Mouse (Mus musculus) intestine, embryonic 16.5 days (tissue): ENCODE measurements around the gene Haus6. TPM values are rescaled to one million over a fixed set of nuclear protein-coding genes. Genes with fewer than 3 reads are reported as not detected.
"Not testable (repeated sequence)": the region's sequence is repeated elsewhere in the genome, so short reads cannot be mapped to it uniquely, and the experiment has no call there.

Experiments
- ATAC-seq: fragments of 200-750 bp; cut with Nextera tagmentation; 2 replicates; pipeline ENCODE4 v1.8.0; 2017; ENCODE audit warnings: moderate TSS enrichment, moderate library complexity
- H3K27ac ChIP-seq: fragments of 300-500 bp; sonication (generic); 2 replicates; pipeline ENCODE4 v1.5.1; 2014; ENCODE audit warnings: mild to moderate bottlenecking, low read length
- H3K27me3 ChIP-seq: fragments of 300-500 bp; sonication (generic); replicated peaks from 2 replicates; pipeline ENCODE4 v1.6.1; 2014; ENCODE audit warnings: low read length, control low read depth, mixed read lengths; ENCODE audit not compliant: control insufficient read depth, insufficient read depth
- H3K36me3 ChIP-seq: fragments of 300-500 bp; sonication (generic); 2 replicates; pipeline ENCODE4 v1.6.1; 2014; ENCODE audit warnings: low read length, control low read depth; ENCODE audit not compliant: control insufficient read depth, insufficient read depth
- H3K4me1 ChIP-seq: fragments of 300-500 bp; sonication (generic); 2 replicates; pipeline ENCODE4 v1.6.1; 2014; ENCODE audit warnings: low read length, control low read depth, mixed read lengths; ENCODE audit not compliant: control insufficient read depth, insufficient read depth
- H3K4me2 ChIP-seq: fragments of 300-500 bp; sonication (generic); 2 replicates; pipeline ENCODE4 v1.6.1; 2014; ENCODE audit warnings: low read depth, low read length, control low read depth
- H3K4me3 ChIP-seq: fragments of 300-500 bp; sonication (generic); 2 replicates; pipeline ENCODE4 v1.5.1; 2014; ENCODE audit warnings: mild to moderate bottlenecking, low read length
- H3K9ac ChIP-seq: fragments of 300-500 bp; sonication (generic); 2 replicates; pipeline ENCODE4 v1.6.1; 2014; ENCODE audit warnings: low read depth, low read length
- H3K9me3 ChIP-seq: fragments of 300-500 bp; sonication (generic); 2 replicates; pipeline ENCODE4 v1.6.1; 2016; ENCODE audit warnings: low read length, control low read depth; ENCODE audit not compliant: control insufficient read depth
- WGBS: fragments of 180-500 bp; shearing (Covaris S2); extraction: QIAGEN DNeasy Blood & Tissue Kit; methylation state at CpG from one replicate; pipeline ENCODE4 v1.1.7; 2014; 5-methylcytosine and 5-hydroxymethylcytosine counted together
- polyA plus RNA-seq: library from polyadenylated mRNA; unstranded; fragments of >200 nt; fragmentation: Nextera tagmentation; extraction: Ambion mirVana; gene quantifications from 2 replicates; pipeline ENCODE4 v1.2.1, GENCODE M21; 2015

Haus6 gene
- polyA plus RNA-seq, 1 experiment from 2014 or later: 10.1 TPM

DNA sequence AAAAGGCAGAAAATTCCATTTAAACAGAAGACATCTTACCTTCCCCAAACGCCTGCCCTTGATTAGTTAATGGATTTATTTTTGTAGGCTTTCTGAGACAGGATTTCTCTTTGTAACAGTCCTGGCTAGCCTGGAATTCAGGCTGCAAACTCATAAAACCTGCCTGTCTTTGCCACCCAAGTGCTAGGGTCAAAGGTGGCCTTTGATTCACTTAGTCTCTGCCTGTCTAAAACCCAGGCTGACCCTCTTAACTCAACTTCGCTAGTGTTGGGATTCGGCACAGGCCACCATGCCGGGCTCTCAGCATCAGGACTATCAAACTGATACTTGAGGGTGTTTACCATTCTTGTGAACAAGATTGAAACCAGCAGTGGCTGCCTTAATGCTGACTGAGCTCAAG, 20.0 kb upstream of the Haus6 start:
- Histone ChIP-seq H3K27ac (no peak overlapping the region), H3K4me3 (no peak overlapping the region), H3K27me3 (no peaks in the 10 kb centered on the region), H3K4me2 (no peak overlapping the region), H3K4me1 (0 out of 2 replicates have a peak, but pooled peaks cover 3% of the 10 kb centered on the region), H3K9me3 (no peaks in the 10 kb centered on the region), H3K9ac (no peak overlapping the region), H3K36me3 (no peaks in the 10 kb centered on the region)
- 37% methylated on average over 4 of the region's 4 CpGs for WGBS
- ATAC-seq: no peak

DNA sequence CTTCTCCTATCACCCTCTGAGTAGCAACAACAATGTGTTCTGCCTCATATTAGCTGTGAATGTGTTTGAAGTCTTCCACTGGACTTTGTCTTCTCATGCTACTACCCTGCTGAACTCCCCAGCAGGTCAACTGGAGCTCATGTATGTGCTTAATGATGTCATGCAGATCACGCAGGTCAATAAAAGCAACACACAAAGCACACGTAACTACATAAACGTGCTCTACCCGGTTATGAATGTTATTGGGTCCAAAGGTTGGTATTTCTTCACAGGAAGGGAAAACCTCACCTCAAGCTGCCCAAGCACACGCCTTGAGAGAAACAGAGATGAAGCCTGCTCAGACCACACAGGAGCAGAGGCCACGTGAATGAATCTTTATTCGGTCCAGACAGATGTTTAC, 14.6 kb upstream of the Haus6 start:
- H3K27ac ChIP-seq: peak overlapping the region; percentile 50; the same call in 1 of the 2 replicates
- H3K9me3 ChIP-seq, H3K9ac ChIP-seq, H3K4me3 ChIP-seq, H3K36me3 ChIP-seq, H3K4me1 ChIP-seq, H3K4me2 ChIP-seq, H3K27me3 ChIP-seq: not testable (repeated sequence)
- 71% methylated on average over 7 of the region's 7 CpGs for whole genome bisulfite sequencing
- ATAC-seq: peak; percentile 96

DNA sequence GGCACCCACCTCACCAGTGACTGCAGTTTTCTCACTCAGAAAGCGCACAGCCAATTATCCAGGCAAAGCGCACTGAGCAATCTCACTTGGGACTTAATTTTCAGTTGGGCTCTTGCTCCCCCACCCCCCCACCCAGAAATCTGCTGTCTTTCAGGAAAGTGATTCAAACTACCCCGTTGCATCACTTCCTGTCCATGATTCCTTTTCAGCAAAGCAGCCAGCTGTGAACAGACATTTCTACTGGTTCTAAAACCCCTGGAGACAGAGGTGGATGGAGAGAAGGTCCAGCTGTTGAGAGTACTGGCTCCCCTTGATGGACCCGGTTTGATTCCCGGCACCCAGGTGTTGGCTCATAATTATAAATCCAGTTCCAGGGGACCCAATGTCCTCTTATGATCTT, 13.6 kb upstream of the Haus6 start:
- WGBS: 84% methylated on average over 5 of the region's 5 CpGs
- Histone ChIP-seq H3K4me2 (no peak overlapping the region), H3K9me3 (no peaks in the 10 kb centered on the region)

DNA sequence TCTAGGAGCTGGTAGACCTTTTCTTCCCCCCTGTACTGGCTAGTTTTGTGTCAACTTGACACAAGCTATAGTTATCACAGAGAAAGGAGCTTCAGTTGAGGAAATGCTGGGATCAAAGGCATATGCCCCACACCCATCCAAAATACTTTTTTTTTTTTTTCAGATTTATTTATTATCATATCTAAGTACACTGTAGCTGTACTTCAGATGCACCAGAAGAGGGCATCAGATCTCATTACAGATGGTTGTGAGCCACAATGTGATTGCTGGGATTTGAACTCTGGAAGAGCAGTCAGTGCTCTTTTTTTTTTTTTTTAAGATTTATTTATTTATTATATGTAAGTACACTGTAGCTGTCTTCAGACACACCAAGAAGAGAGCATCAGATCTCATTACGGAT, 10.7 kb upstream of the Haus6 start:
- 89% methylated on average over 1 of the region's 1 CpGs for WGBS

More for the DNA sequence above, 13.6 kb upstream of the Haus6 start:
- H3K27me3 ChIP-seq: no peaks in the 10 kb centered on the region
- no peak overlapping the region for H3K9ac ChIP-seq
- H3K4me3 ChIP-seq: no peak overlapping the region
- no peaks in the 10 kb centered on the region for H3K4me1 ChIP-seq
- no peak overlapping the region for H3K27ac ChIP-seq
- no peaks in the 10 kb centered on the region for H3K36me3 ChIP-seq
- no peak for ATAC-seq

DNA sequence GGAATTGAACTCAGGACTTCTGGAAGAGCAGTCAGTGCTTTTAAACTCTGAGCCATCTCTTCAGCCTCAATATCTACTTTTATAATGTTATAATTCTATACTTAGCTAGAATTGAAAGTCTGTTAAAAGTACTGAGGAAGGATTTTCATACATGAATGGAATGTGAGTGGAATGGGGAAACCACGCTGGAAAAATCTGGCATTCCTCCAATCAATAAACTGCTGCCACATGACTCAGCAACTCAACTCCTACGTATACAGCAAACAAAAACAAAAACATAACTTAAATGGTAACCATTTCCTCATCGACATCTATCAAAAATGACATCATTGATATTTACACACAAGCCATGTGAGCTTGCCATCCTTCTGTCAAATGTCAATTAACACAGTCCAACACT, 10.3 kb upstream of the Haus6 start:
- H3K9ac ChIP-seq: no peak overlapping the region
- WGBS: 57% methylated on average over 3 of the region's 3 CpGs

More for the DNA sequence above, 10.7 kb upstream of the Haus6 start:
- H3K4me3 ChIP-seq, ATAC-seq, H3K27ac ChIP-seq, H3K4me1 ChIP-seq, H3K9ac ChIP-seq, H3K27me3 ChIP-seq, H3K36me3 ChIP-seq, H3K9me3 ChIP-seq, H3K4me2 ChIP-seq: not testable (repeated sequence)

DNA sequence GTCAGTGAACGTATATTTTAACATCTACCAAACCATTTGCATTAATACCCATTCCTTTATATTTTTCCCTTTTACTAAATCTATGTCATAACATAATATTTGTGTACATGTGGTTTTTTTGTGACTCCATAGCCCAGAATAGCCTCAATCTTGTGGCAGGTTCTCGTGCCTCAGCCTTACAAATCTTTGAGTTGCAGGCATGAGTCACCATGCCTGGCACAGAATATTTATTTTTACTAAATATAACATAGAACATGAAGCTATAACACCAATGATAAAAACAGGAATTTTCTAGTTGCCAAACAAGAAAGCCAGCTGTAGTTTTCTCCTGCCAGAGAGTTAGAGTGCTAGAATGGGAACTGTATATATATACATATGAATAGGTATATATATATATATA, 8.7 kb upstream of the Haus6 start:
- Histone ChIP-seq H3K9me3 (no peaks in the 10 kb centered on the region), H3K27me3 (no peaks in the 10 kb centered on the region), H3K4me1 (no peaks in the 10 kb centered on the region), H3K9ac (no peak overlapping the region), H3K36me3 (no peaks in the 10 kb centered on the region), H3K4me3 (no peak overlapping the region), H3K4me2 (no peak overlapping the region), H3K27ac (no peak overlapping the region)
- ATAC-seq: no peak
- WGBS: 72% methylated on average over 2 of the region's 2 CpGs

More for the DNA sequence above, 10.3 kb upstream of the Haus6 start:
- H3K9me3 ChIP-seq: no peaks in the 10 kb centered on the region
- no peak overlapping the region for H3K4me2 ChIP-seq
- no peak for ATAC-seq
- H3K27ac ChIP-seq: no peak overlapping the region
- H3K4me1 ChIP-seq: no peaks in the 10 kb centered on the region
- H3K27me3 ChIP-seq: no peaks in the 10 kb centered on the region
- H3K4me3 ChIP-seq: no peak overlapping the region
- H3K36me3 ChIP-seq: no peaks in the 10 kb centered on the region

DNA sequence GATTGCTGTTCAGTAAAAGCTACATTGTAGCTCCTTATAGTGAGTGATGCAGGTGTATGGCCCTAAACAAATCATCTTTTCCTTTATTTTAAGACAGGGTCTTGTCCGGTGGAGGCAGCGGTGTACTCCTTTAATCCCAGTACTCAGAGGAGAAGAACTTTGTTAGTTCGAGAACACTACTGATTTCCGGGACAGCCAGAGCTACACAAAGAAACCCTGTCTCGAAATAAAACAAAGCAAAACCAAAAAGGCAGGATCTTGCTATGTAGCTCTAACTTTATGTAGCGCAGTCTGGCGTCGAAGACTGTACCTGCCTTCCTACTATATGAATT, 400 bp upstream of the Haus6 start:
- H3K27ac ChIP-seq: peak overlapping the region; percentile 29; the same call in 1 of the 2 replicates
- 29% methylated on average over 8 of the region's 8 CpGs for WGBS
- ATAC-seq: no peak
- no peaks in the 10 kb centered on the region for H3K36me3 ChIP-seq
- H3K9me3 ChIP-seq: no peaks in the 10 kb centered on the region
- H3K4me3 ChIP-seq: peak overlapping the region; percentile 96
- no peaks in the 10 kb centered on the region for H3K27me3 ChIP-seq
- H3K4me2 ChIP-seq: peak overlapping the region; percentile 54
- peak overlapping the region; percentile 53 for H3K9ac ChIP-seq
- no peaks in the 10 kb centered on the region for H3K4me1 ChIP-seq

DNA sequence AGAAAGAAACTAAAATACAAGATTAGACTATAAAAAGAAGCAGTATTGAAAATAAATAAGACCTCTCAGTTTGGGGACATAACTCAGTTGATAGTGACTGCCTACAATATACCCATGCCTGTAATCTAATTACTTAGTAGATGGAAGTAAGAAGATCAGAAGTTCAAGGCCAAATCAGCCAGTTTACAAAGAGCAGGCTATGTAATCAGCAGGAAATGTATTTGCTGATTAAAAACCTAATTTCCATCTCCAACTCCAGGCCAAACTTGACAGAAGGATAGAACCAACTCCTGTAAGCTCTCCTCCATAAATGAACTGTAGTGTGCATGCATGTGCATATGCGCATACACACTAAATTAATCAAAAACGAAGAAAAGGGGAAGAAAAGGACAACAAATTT, 20.6 kb downstream of the Haus6 start:
- Histone ChIP-seq H3K4me3 (no peak overlapping the region), H3K9me3 (no peaks in the 10 kb centered on the region), H3K4me2 (no peak overlapping the region), H3K27ac (no peak overlapping the region), H3K27me3 (no peaks in the 10 kb centered on the region), H3K4me1 (no peaks in the 10 kb centered on the region), H3K36me3 (peaks cover 4% of the 10 kb centered on the region; the same call in 1 of the 2 replicates), H3K9ac (no peak overlapping the region)
- WGBS: 93% methylated on average over 2 of the region's 2 CpGs
- ATAC-seq: no peak

DNA sequence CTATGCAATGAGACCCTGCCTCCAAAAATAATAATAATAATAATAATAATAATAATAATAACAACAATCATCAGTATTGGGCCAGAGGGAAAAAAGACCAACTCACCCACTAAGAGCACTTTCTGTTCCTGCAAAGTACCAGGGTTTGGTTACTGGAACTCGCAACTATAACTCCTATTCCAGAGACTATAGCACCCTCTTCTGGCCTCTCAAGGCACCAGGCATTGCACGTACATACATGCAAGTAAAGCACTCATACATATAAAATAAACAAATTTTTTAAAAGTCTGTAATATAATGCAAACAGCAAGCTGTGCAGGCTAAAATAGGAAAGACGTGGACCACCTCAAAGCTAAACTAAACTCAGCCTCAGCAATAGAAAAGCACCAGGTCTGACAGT, 23.6 kb downstream of the Haus6 start:
- Histone ChIP-seq H3K9me3 (no peaks in the 10 kb centered on the region), H3K36me3 (peaks cover 7% of the 10 kb centered on the region), H3K4me2 (no peak overlapping the region), H3K9ac (no peak overlapping the region), H3K27ac (no peak overlapping the region), H3K4me3 (no peak overlapping the region), H3K4me1 (no peaks in the 10 kb centered on the region), H3K27me3 (no peaks in the 10 kb centered on the region)
- no peak for ATAC-seq
- 86% methylated on average over 3 of the region's 3 CpGs for WGBS

DNA sequence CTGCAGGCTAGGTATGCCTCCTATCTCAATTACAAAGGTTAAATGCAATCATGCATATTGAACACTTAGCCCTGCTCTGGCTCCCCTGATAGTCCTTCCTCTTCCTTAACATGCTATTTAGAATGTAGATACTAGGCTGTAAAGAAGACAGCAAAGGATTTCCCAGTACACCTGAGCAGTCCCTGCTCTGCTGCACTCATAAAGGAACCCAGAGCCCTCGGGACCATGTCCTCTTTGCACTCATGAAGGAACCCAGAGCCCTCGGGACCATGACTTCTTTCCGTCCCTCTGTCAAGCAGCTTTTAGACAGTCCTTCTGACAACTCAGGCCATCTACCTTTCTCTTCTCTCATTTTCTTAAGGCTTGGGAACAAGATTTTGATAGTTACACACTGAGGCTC, 31.3 kb downstream of the Haus6 start:
- Histone ChIP-seq H3K9me3 (no peaks in the 10 kb centered on the region), H3K27me3 (no peaks in the 10 kb centered on the region), H3K36me3 (peaks cover 11% of the 10 kb centered on the region), H3K4me1 (peaks cover 9% of the 10 kb centered on the region), H3K9ac (no peak overlapping the region), H3K4me3 (no peak overlapping the region), H3K4me2 (no peak overlapping the region), H3K27ac (no peak overlapping the region)
- WGBS: 87% methylated on average over 3 of the region's 3 CpGs
- no peak for ATAC-seq
